ENCODE assay signal across 25 mouse cellular contexts in genomic region chr2:76643801-76644200, GRCm38 (mm10). TPM values are rescaled to one million over a fixed set of nuclear protein-coding genes. Genes with fewer than 3 reads are reported as not detected.
A peak's percentile ranks its signal among the peaks of the same experiment; 100 is the strongest.
DNase-seq lines count a peak whose midpoint lies in the region; ATAC-seq and TF ChIP-seq lines count a peak whose summit lies in the region.
"Had no signal": no experiment of that assay in that cellular context is flagged by ENCODE, and none has a peak within 500 bp of the region (broad histone marks: within the 10 kb centered on the region; RNA-seq: fewer than 3 reads in every experiment).

No protein-coding gene starts in this region.

- peak overlapping the region; percentile 56 for H3K27ac ChIP-seq in testis, adult 2 months (ENCODE audit: control insufficient read depth, insufficient read depth, low read depth, low read length)
- no peak overlapping the region for H3K27ac ChIP-seq in heart, embryonic 10.5 days
- H3K27ac ChIP-seq: embryonic facial prominence, embryonic 10.5 days; embryonic facial prominence, embryonic 12.5 days; forebrain, embryonic 13.5 days; forebrain, embryonic 15.5 days had no signal

- no peak for TF ChIP-seq CTCF in testis, adult 2 months (IDR thresholded peaks at IDR 0.05; ENCODE audit: control insufficient read depth, insufficient read depth, insufficient replicate concordance, low read depth, low read length)

- no peaks in the 10 kb centered on the region for H3K27me3 ChIP-seq in testis, adult 2 months (ENCODE audit: control insufficient read depth, insufficient read depth, low read length)
- no peaks in the 10 kb centered on the region for H3K27me3 ChIP-seq in heart, embryonic 10.5 days (ENCODE audit: insufficient read depth, poor library complexity, severe bottlenecking)
- H3K27me3 ChIP-seq: embryonic facial prominence, embryonic 12.5 days; forebrain, embryonic 13.5 days; forebrain, embryonic 15.5 days; Patski had no signal

- H3K36me3 ChIP-seq in testis, adult 2 months (ENCODE audit: control insufficient read depth, insufficient read depth, low read length), result no peaks in the 10 kb centered on the region
- H3K36me3 ChIP-seq in heart, embryonic 10.5 days, result peaks cover 45% of the 10 kb centered on the region

- no peak overlapping the region for H3K4me3 ChIP-seq in testis, adult 2 months (ENCODE audit: control insufficient read depth, low read depth, low read length)
- no peak overlapping the region for H3K4me3 ChIP-seq in heart, embryonic 10.5 days
- H3K4me3 ChIP-seq: embryonic facial prominence, embryonic 10.5 days; embryonic facial prominence, embryonic 12.5 days; forebrain, embryonic 13.5 days; forebrain, embryonic 15.5 days had no signal

- no peak for TF ChIP-seq POLR2A in testis, adult 2 months (IDR thresholded peaks at IDR 0.05; ENCODE audit: control insufficient read depth, low read depth, low read length)

- peaks cover 13% of the 10 kb centered on the region for H3K4me1 ChIP-seq in testis, adult 2 months (ENCODE audit: control insufficient read depth, insufficient read depth, low read length)
- H3K4me1 ChIP-seq in heart, embryonic 10.5 days, result peaks cover 18% of the 10 kb centered on the region

- ATAC-seq in megakaryocyte progenitor cell, adult 5-6 weeks (replicated peaks; ENCODE audit: poor library complexity), result peak; percentile 17
- ATAC-seq: activated CD4-positive, CD25-positive, alpha-beta regulatory T cell, adult 4 months; forebrain, embryonic 13.5 days; forebrain, embryonic 15.5 days; forebrain, postnatal 0 days; Patski had no signal

- no peaks in the 10 kb centered on the region for H3K9me3 ChIP-seq in heart, embryonic 10.5 days
- H3K9me3 ChIP-seq: embryonic facial prominence, embryonic 10.5 days; embryonic facial prominence, embryonic 12.5 days; forebrain, embryonic 13.5 days; forebrain, embryonic 15.5 days had no signal

- no peak for DNase-seq in testis, postnatal 10 days (ENCODE audit: low spot score)
- peak; percentile 53 for DNase-seq in MEL-GATA-1-ER (ENCODE audit: extremely low read depth, low read depth)
- DNase-seq in testis, postnatal 14 days (ENCODE audit: low spot score), result peak; percentile 21
- no peak for DNase-seq in heart, embryonic 10.5 days (ENCODE audit: low spot score)
- no peak for DNase-seq in retina, embryonic 14.5 days (ENCODE audit: low spot score)
- no peak for DNase-seq in kidney, adult 9 months
- DNase-seq: adrenal gland, adult 8-10 months; adrenal gland, postnatal 14 days; adrenal gland, postnatal 36 days; cerebellum, adult 11-12 months; cerebellum, adult 2 months; cerebellum, adult 9-10 months; cerebellum, postnatal 10 days; cerebellum, postnatal 25 days; forebrain, postnatal 0 days had no signal

RNA-seq across cellular contexts. Expression of gene Prkra, which starts 4.0 kb away (rescaled TPM):
- polyA plus RNA-seq in testis, adult 2 months (2012; rRNA removed), result 17.2 and 21.1 TPM in 2 replicates
- 35.2 and 43.9 TPM in 2 replicates for total RNA-seq in megakaryocyte progenitor cell, adult 5-6 weeks (2015)
- 11.3 and 15.2 TPM in 2 replicates for total RNA-seq in megakaryocyte progenitor cell, adult 5-6 weeks (2017)
- polyA plus RNA-seq in heart, embryonic 10.5 days (2016; fragmentation: Nextera tagmentation; extraction: Ambion mirVana), result 37.4 and 49.9 TPM in 2 replicates

RNA-seq across cellular contexts. Expression of gene Pjvk, which starts 4.5 kb away (rescaled TPM):
- 0.17 and 0.52 TPM in 2 replicates for polyA plus RNA-seq in testis, adult 2 months (2012; rRNA removed)
- total RNA-seq in megakaryocyte progenitor cell, adult 5-6 weeks (2015), result 0.37 and 0.81 TPM in 2 replicates
- not detected in 2 replicates for total RNA-seq in megakaryocyte progenitor cell, adult 5-6 weeks (2017)
- 0.11 and 0.25 TPM in 2 replicates for polyA plus RNA-seq in heart, embryonic 10.5 days (2016; fragmentation: Nextera tagmentation; extraction: Ambion mirVana)
- total RNA-seq: adrenal gland, adult 8-10 months; adrenal gland, postnatal 14 days; ES-E14; forebrain, postnatal 0 days had no signal
- polyA plus RNA-seq: activated CD4-positive, CD25-positive, alpha-beta regulatory T cell, adult 4 months; embryonic facial prominence, embryonic 14.5 days had no signal

RNA-seq across cellular contexts. Expression of gene Fkbp7, which starts 29.1 kb away (rescaled TPM):
- 16.3 and 19.2 TPM in 2 replicates for polyA plus RNA-seq in testis, adult 2 months (2012; rRNA removed)
- total RNA-seq in megakaryocyte progenitor cell, adult 5-6 weeks (2015), result 18.5 and 19.0 TPM in 2 replicates
- 12.2 and 15.7 TPM in 2 replicates for total RNA-seq in megakaryocyte progenitor cell, adult 5-6 weeks (2017)
- 33.4 and 41.7 TPM in 2 replicates for polyA plus RNA-seq in heart, embryonic 10.5 days (2016; fragmentation: Nextera tagmentation; extraction: Ambion mirVana)

RNA-seq across cellular contexts. Expression of gene Plekha3, which starts 31.3 kb away (rescaled TPM):
- 16.6 and 20.2 TPM in 2 replicates for polyA plus RNA-seq in testis, adult 2 months (2012; rRNA removed)
- total RNA-seq in megakaryocyte progenitor cell, adult 5-6 weeks (2015), result 28.2 and 36.1 TPM in 2 replicates
- total RNA-seq in megakaryocyte progenitor cell, adult 5-6 weeks (2017), result 17.5 and 25.6 TPM in 2 replicates
- 8.9 and 11.7 TPM in 2 replicates for polyA plus RNA-seq in heart, embryonic 10.5 days (2016; fragmentation: Nextera tagmentation; extraction: Ambion mirVana)

Comparison
In these comparisons a context has a peak if more than half of its experiments do, and no peak if none do; other contexts are left out.
1. DNase-seq: peak in MEL-GATA-1-ER (single experiment) and testis, postnatal 14 days (single experiment); none in testis, postnatal 10 days (single experiment), heart, embryonic 10.5 days (single experiment), retina, embryonic 14.5 days (single experiment) and kidney, adult 9 months (single experiment).